Mouse (Mus musculus) intestine, postnatal 0 days (tissue): Measurements from ENCODE around the gene Poc1b. TPM values are rescaled to one million over a fixed set of nuclear protein-coding genes. Genes with fewer than 3 reads are reported as not detected.

ENCODE experiments used
- ATAC-seq: fragments of 200-750 bp; cut with Nextera tagmentation; 2 replicates; pipeline ENCODE4 v1.8.0; 2017; ENCODE audit warnings: mild to moderate bottlenecking, moderate TSS enrichment, moderate library complexity
- H3K27ac ChIP-seq: fragments of 300-500 bp; sonication (generic); 2 replicates; pipeline ENCODE4 v1.5.1; 2014; ENCODE audit warnings: mild to moderate bottlenecking, low read depth, low read length, moderate library complexity
- H3K27me3 ChIP-seq: fragments of 300-500 bp; sonication (generic); replicated peaks from 2 replicates; pipeline ENCODE4 v1.6.1; 2014; ENCODE audit warnings: low read length, mixed read lengths; ENCODE audit not compliant: control insufficient read depth, insufficient read depth
- H3K36me3 ChIP-seq: fragments of 300-500 bp; sonication (generic); 2 replicates; pipeline ENCODE4 v1.6.1; 2014; ENCODE audit warnings: mild to moderate bottlenecking, moderate library complexity; ENCODE audit not compliant: control insufficient read depth, insufficient read depth
- H3K4me1 ChIP-seq: fragments of 300-500 bp; sonication (generic); replicated peaks from 2 replicates; pipeline ENCODE4 v1.6.1; 2014; ENCODE audit warnings: antibody characterized with exemption, low read length, mixed read lengths; ENCODE audit not compliant: control insufficient read depth, insufficient read depth
- H3K4me2 ChIP-seq: fragments of 300-500 bp; sonication (generic); replicated peaks from 2 replicates; pipeline ENCODE4 v1.6.1; 2014; ENCODE audit warnings: low read depth, mild to moderate bottlenecking, moderate library complexity
- H3K4me3 ChIP-seq: fragments of 300-500 bp; sonication (generic); 2 replicates; pipeline ENCODE4 v1.5.1; 2014; ENCODE audit warnings: low read depth, low read length
- H3K9ac ChIP-seq: fragments of 300-500 bp; sonication (generic); 2 replicates; pipeline ENCODE4 v1.6.1; 2014; ENCODE audit warnings: mild to moderate bottlenecking, low read depth, low read length
- H3K9me3 ChIP-seq: fragments of 300-500 bp; sonication (generic); 2 replicates; pipeline ENCODE4 v1.6.1; 2016; ENCODE audit warnings: mixed run types; ENCODE audit not compliant: control insufficient read depth
- CTCF ChIP-seq: sonication (generic); IDR thresholded peaks from 2 replicates; pipeline ENCODE4 v1.5.1; 2016; ENCODE audit warnings: low read depth, mild to moderate bottlenecking, control low read depth, antibody characterized with exemption, moderate library complexity
- WGBS: fragments of 180-500 bp; shearing (Covaris S2); extraction: QIAGEN DNeasy Blood & Tissue Kit; methylation state at CpG from one replicate; pipeline ENCODE4 v1.1.7; 2014; 5-methylcytosine and 5-hydroxymethylcytosine counted together
- polyA plus RNA-seq: library from polyadenylated mRNA; unstranded; fragments of >200 nt; fragmentation: Nextera tagmentation; extraction: Ambion mirVana; gene quantifications from 2 replicates; pipeline ENCODE4 v1.2.1, GENCODE M21; 2015

The Poc1b gene
- polyA plus RNA-seq, 1 experiment from 2014 or later, result 8.5 TPM

GRCm38 (mm10) chr10:99190798-99191197, 84.0 kb downstream of the Poc1b start:
- Histone ChIP-seq H3K4me2 (no peak overlapping the region), H3K9ac (no peak overlapping the region), H3K4me1 (no peaks in the 10 kb centered on the region), H3K36me3 (peaks cover under 1% of the 10 kb centered on the region; the same call in 1 of the 2 replicates), H3K9me3 (no peaks in the 10 kb centered on the region), H3K4me3 (no peak overlapping the region), H3K27ac (no peak overlapping the region), H3K27me3 (no peaks in the 10 kb centered on the region)
- whole genome bisulfite sequencing, result 51% methylated on average over 3 of the region's 3 CpGs
- no peak for ATAC-seq
- peak; percentile 83 for TF ChIP-seq CTCF

DNA sequence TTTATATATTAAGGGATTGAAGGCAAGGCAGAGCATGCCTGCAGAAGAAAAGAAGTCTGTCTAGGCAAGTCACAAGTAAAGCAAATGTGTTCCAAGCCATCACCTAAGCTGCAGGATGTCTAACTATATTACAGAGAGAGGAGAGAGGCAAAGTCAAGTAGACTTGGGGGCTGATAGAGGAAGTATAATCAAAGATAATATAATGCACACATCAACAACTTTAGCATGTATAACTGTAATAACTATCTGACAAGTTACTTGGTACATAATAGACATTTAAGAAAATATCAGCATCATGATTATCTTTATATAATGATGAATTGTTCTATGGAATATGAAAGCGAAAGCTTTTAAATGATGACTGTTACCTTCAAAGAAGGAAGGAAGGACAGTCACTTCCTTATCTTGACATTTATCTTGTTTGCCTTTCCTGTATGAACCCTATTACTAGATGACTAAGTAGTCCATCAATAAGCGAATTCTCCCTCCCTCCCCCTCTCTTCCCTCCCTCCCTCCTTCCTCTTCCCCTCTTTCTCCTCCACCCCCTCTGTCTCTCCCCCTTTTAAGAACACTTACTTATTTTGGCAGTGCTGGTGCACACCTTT, 87.7 kb downstream of the Poc1b start:
- Histone ChIP-seq H3K9ac (no peak overlapping the region), H3K4me3 (no peak overlapping the region), H3K27ac (no peak overlapping the region), H3K9me3 (no peaks in the 10 kb centered on the region), H3K36me3 (peaks cover 5% of the 10 kb centered on the region; the same call in 1 of the 2 replicates), H3K4me2 (no peak overlapping the region), H3K27me3 (no peaks in the 10 kb centered on the region), H3K4me1 (no peaks in the 10 kb centered on the region)
- 46% methylated on average over 2 of the region's 2 CpGs for WGBS
- no peak for TF ChIP-seq CTCF
- no peak for ATAC-seq

DNA sequence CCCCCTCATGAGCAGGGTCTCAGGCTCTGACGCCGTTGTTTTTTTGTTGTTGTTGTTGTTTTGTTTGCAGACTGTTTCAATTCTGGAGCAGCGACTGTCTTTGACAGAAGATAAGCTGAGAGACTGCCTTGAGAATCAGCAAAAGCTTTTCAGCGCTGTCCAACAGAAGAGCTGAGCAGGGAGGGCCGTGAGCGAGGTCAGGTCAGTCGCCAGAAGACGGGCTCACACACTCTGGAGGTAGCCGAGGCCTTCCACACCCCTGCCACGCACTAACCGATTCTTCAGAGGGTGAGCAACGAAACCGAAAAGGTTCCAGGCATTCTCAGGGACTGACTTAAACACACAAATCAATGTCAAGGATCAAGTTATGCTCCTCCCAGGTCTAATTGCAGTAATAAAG, 89.7 kb downstream of the Poc1b start:
- no peaks in the 10 kb centered on the region for H3K27me3 ChIP-seq
- WGBS, result 66% methylated on average over 13 of the region's 13 CpGs
- H3K4me1 ChIP-seq, result no peaks in the 10 kb centered on the region
- no peaks in the 10 kb centered on the region for H3K9me3 ChIP-seq
- H3K4me3 ChIP-seq, result no peak overlapping the region
- no peak overlapping the region for H3K27ac ChIP-seq
- ATAC-seq, result 0 out of 2 replicates have a peak, but pooled peaks have one; percentile 14
- H3K9ac ChIP-seq, result no peak overlapping the region
- no peak for TF ChIP-seq CTCF
- peaks cover 5% of the 10 kb centered on the region; the same call in 1 of the 2 replicates for H3K36me3 ChIP-seq
- H3K4me2 ChIP-seq, result no peak overlapping the region

GRCm38 (mm10) chr10:99197125-99197524, 90.3 kb downstream of the Poc1b start:
- Histone ChIP-seq H3K4me3 (no peak overlapping the region), H3K4me1 (no peaks in the 10 kb centered on the region), H3K9me3 (no peaks in the 10 kb centered on the region), H3K27me3 (no peaks in the 10 kb centered on the region), H3K9ac (no peak overlapping the region), H3K27ac (no peak overlapping the region), H3K4me2 (no peak overlapping the region), H3K36me3 (peaks cover 5% of the 10 kb centered on the region; the same call in 1 of the 2 replicates)
- ATAC-seq, result no peak
- TF ChIP-seq CTCF, result no peak
- WGBS, result 75% methylated on average over 8 of the region's 8 CpGs

DNA sequence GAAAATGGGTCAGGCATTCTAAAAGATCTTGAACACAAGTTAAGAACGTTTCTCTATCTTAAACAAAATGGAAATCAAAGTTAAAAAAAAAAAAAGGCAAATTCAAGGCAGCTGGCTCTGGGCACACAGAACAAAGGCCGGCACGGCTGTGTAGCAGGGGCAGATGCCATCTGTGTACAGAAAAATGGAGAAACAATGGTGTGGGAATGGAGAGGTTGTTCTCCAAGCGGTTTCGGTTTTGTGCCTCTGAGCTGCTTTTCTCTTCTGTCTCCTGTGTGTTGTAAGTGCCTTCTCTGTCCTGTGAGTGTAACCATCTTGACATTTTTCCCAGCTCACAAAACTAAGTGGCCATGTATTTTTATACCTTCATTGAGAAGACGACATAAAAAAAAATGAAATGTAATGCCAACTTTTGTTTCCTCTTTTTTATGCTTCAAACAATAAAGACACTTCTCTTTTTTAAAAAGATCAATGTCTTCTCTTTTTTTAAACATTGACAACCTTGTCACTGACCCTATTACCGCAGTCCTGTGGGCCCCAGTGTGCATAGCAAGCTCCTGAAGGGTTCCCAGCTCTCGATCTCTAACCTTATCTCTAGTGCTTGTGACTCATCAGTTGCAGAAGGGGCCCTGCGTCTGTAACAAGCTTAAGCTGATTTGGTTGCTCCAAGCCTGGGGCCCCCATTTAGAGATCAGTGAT, 90.9 kb downstream of the Poc1b start:
- Histone ChIP-seq H3K4me1 (0 out of 2 replicates have a peak, but pooled peaks cover 3% of the 10 kb centered on the region), H3K27ac (no peak overlapping the region), H3K36me3 (peaks cover 5% of the 10 kb centered on the region; the same call in 1 of the 2 replicates), H3K4me3 (no peak overlapping the region), H3K27me3 (no peaks in the 10 kb centered on the region), H3K9ac (no peak overlapping the region), H3K9me3 (no peaks in the 10 kb centered on the region), H3K4me2 (no peak overlapping the region)
- no peak for TF ChIP-seq CTCF
- 66% methylated on average over 9 of the region's 9 CpGs for WGBS
- ATAC-seq, result no peak

- WGBS, result 91% methylated on average over 9 of the region's 9 CpGs
- Histone ChIP-seq H3K4me3 (no peak overlapping the region), H3K4me2 (no peak overlapping the region), H3K36me3 (peaks cover 5% of the 10 kb centered on the region; the same call in 1 of the 2 replicates), H3K9me3 (no peaks in the 10 kb centered on the region), H3K27ac (no peak overlapping the region), H3K4me1 (0 out of 2 replicates have a peak, but pooled peaks cover 3% of the 10 kb centered on the region), H3K9ac (no peak overlapping the region), H3K27me3 (no peaks in the 10 kb centered on the region)
- TF ChIP-seq CTCF, result no peak
- ATAC-seq, result no peak
Measured at GRCm38 (mm10) chr10:99198946-99199345, 92.1 kb downstream of the Poc1b start.
